In the genomic region with DNA sequence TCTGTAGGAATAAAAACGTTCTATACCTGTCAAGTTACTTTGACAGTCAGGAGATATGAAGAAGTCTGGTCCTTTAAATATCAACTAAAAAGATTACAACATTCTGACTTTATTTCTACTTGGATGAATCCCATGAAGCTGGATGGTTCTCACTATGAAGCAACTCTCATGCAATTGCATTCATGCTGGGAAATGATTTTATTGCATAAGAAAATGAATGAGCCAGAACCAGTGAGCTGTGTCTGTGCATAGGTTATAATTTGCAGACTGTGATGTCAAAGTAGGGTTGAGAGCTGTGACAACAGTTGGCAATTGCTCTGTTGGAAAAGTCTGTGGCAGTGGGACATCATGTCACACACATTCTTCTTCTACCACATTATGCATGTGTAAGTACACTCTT, we compare ENCODE assay signal across 30 mouse cellular contexts.
DNase-seq lines count a peak whose midpoint lies in the region; ATAC-seq and TF ChIP-seq lines count a peak whose summit lies in the region.
"Had no signal": no experiment of that assay in that cellular context is flagged by ENCODE, and none has a peak within 500 bp of the region (broad histone marks: within the 10 kb centered on the region; RNA-seq: fewer than 3 reads in every experiment).

No protein-coding gene starts in this region.

- no peak overlapping the region for H3K27ac ChIP-seq in lung, embryonic 14.5 days (ENCODE audit: low read depth)
- H3K27ac ChIP-seq: embryonic facial prominence, embryonic 12.5 days; forebrain, embryonic 10.5 days; heart, embryonic 10.5 days; heart, embryonic 15.5 days; hindbrain, embryonic 12.5 days; kidney, postnatal 0 days; liver, embryonic 14.5 days; midbrain, embryonic 15.5 days; neural tube, embryonic 15.5 days had no signal

- TF ChIP-seq CTCF in lung, embryonic 14.5 days (IDR thresholded peaks at IDR 0.05; ENCODE audit: low read depth), result no peak

- no peaks in the 10 kb centered on the region for H3K36me3 ChIP-seq in lung, embryonic 14.5 days (ENCODE audit: insufficient read depth)
- H3K36me3 ChIP-seq: embryonic facial prominence, embryonic 12.5 days; forebrain, embryonic 10.5 days; G1E; heart, embryonic 10.5 days; heart, embryonic 15.5 days; hindbrain, embryonic 12.5 days; midbrain, embryonic 15.5 days; neural tube, embryonic 15.5 days had no signal

- WGBS in lung, embryonic 14.5 days, result 41% methylated on average over 1 of the region's 1 CpGs

- H3K4me3 ChIP-seq in lung, embryonic 14.5 days (ENCODE audit: low read depth, low read length), result no peak overlapping the region
- H3K4me3 ChIP-seq: embryonic facial prominence, embryonic 12.5 days; forebrain, embryonic 10.5 days; heart, embryonic 10.5 days; heart, embryonic 15.5 days; hindbrain, embryonic 12.5 days; midbrain, embryonic 15.5 days; neural tube, embryonic 15.5 days had no signal

- H3K4me2 ChIP-seq in lung, embryonic 14.5 days, result no peak overlapping the region
- H3K4me2 ChIP-seq: embryonic facial prominence, embryonic 12.5 days; heart, embryonic 15.5 days; hindbrain, embryonic 12.5 days; midbrain, embryonic 15.5 days; neural tube, embryonic 15.5 days had no signal

- ATAC-seq in lung, embryonic 14.5 days (ENCODE audit: insufficient read depth), result no peak
- ATAC-seq: forebrain, embryonic 16.5 days; intestine, embryonic 16.5 days; midbrain, embryonic 15.5 days had no signal

- no peaks in the 10 kb centered on the region for H3K9me3 ChIP-seq in lung, embryonic 14.5 days (ENCODE audit: low read depth, low read length)
- H3K9me3 ChIP-seq: embryonic facial prominence, embryonic 12.5 days; forebrain, embryonic 10.5 days; G1E; heart, embryonic 10.5 days; heart, embryonic 15.5 days; hindbrain, embryonic 12.5 days; midbrain, embryonic 15.5 days; neural tube, embryonic 15.5 days had no signal

- no peaks in the 10 kb centered on the region for H3K4me1 ChIP-seq in lung, embryonic 14.5 days (ENCODE audit: insufficient read depth)
- H3K4me1 ChIP-seq: embryonic facial prominence, embryonic 12.5 days; heart, embryonic 10.5 days; heart, embryonic 15.5 days; hindbrain, embryonic 12.5 days; midbrain, embryonic 15.5 days had no signal

- no peak overlapping the region for H3K9ac ChIP-seq in lung, embryonic 14.5 days
- H3K9ac ChIP-seq: embryonic facial prominence, embryonic 12.5 days; heart, embryonic 15.5 days; hindbrain, embryonic 12.5 days; liver, embryonic 14.5 days; midbrain, embryonic 15.5 days; neural tube, embryonic 15.5 days had no signal

- no peaks in the 10 kb centered on the region for H3K27me3 ChIP-seq in lung, embryonic 14.5 days (ENCODE audit: insufficient read depth, low read length)
- H3K27me3 ChIP-seq: embryonic facial prominence, embryonic 12.5 days; heart, embryonic 15.5 days; hindbrain, embryonic 12.5 days; midbrain, embryonic 15.5 days; neural tube, embryonic 15.5 days had no signal

- peak; percentile 16 for DNase-seq in adrenal gland, postnatal 10 days
- DNase-seq in adrenal gland, adult 8-10 months, result no peak
- peak; percentile 7 for DNase-seq in lung, embryonic 14.5 days
- DNase-seq in lung, postnatal 10 days, result no peak
- DNase-seq in brain, adult 2 months (ENCODE audit: low read depth, low spot score), result peak; percentile 5
- no peak for DNase-seq in right cerebral cortex, adult 2 months (ENCODE audit: low spot score in 2 of 2)
- no peak for DNase-seq in layer of hippocampus, adult 9-11 months
- DNase-seq: cerebellum, adult 9-10 months; embryo, embryonic 11 days; kidney, adult 8-10 months; kidney, postnatal 4 days; layer of hippocampus, postnatal 36 days; left cerebral cortex, postnatal 4 days; lung, adult 2 months; retina, postnatal 1 day; right cerebral cortex, postnatal 25 days; spleen, adult 18-20 months; thymus, postnatal 14 days had no signal

Comparison
In these comparisons a context has a peak if more than half of its experiments do, and no peak if none do; other contexts are left out.
1. DNase-seq: peak in adrenal gland, postnatal 10 days (single experiment), lung, embryonic 14.5 days (single experiment) and brain, adult 2 months (single experiment); none in adrenal gland, adult 8-10 months (single experiment), lung, postnatal 10 days (single experiment), right cerebral cortex, adult 2 months (0 of 2) and layer of hippocampus, adult 9-11 months (single experiment).